Mouse (Mus musculus) cortical plate, adult 2 months (tissue): Measurements from ENCODE around the gene Aqp1.

Experiments
- CTCF ChIP-seq: fragments of 200-500 bp; IDR thresholded peaks from 2 replicates; pipeline ENCODE4 v1.5.1; 2011; ENCODE audit warnings: mild to moderate bottlenecking, control low read depth, low read length; ENCODE audit not compliant: insufficient read depth; ENCODE audit errors: extremely low read depth
- POLR2A ChIP-seq: fragments of 200-500 bp; IDR thresholded peaks from 2 replicates; pipeline ENCODE4 v1.6.1; 2011; ENCODE audit warnings: mild to moderate bottlenecking, low read length, control low read depth; ENCODE audit not compliant: insufficient read depth; ENCODE audit errors: extremely low read depth

GRCm38 (mm10) chr6:55311962-55312361, 24.3 kb upstream of the Aqp1 start:
- TF ChIP-seq CTCF (no peak), POLR2A (no peak)
